Mouse (Mus musculus) kidney, embryonic 16.5 days (tissue): ENCODE measurements around the gene Fndc3b. TPM values are rescaled to one million over a fixed set of nuclear protein-coding genes. Genes with fewer than 3 reads are reported as not detected.

Experiments used
- ATAC-seq: fragments of 200-750 bp; cut with Nextera tagmentation; 2 replicates; pipeline ENCODE4 v1.8.0; 2017; ENCODE audit warnings: moderate TSS enrichment; ENCODE audit not compliant: low FRiP score, low TSS enrichment
- H3K27ac ChIP-seq: fragments of 300-500 bp; sonication (generic); 2 replicates; pipeline ENCODE4 v1.5.1; 2014; ENCODE audit warnings: low read length
- H3K27me3 ChIP-seq: fragments of 300-500 bp; sonication (generic); 2 replicates; pipeline ENCODE4 v1.6.1; 2014; ENCODE audit warnings: low read length, control low read depth, mixed read lengths; ENCODE audit not compliant: insufficient read depth
- H3K36me3 ChIP-seq: fragments of 300-500 bp; sonication (generic); 2 replicates; pipeline ENCODE4 v1.6.1; 2014; ENCODE audit warnings: low read length, control low read depth, mixed read lengths; ENCODE audit not compliant: insufficient read depth
- H3K4me1 ChIP-seq: fragments of 300-500 bp; sonication (generic); 2 replicates; pipeline ENCODE4 v1.6.1; 2014; ENCODE audit warnings: low read length, control low read depth, mixed read lengths; ENCODE audit not compliant: insufficient read depth
- H3K4me2 ChIP-seq: fragments of 300-500 bp; sonication (generic); replicated peaks from 2 replicates; pipeline ENCODE4 v1.6.1; 2014; ENCODE audit warnings: low read depth, low read length
- H3K4me3 ChIP-seq: fragments of 300-500 bp; sonication (generic); 2 replicates; pipeline ENCODE4 v1.5.1; 2014; ENCODE audit warnings: mild to moderate bottlenecking, low read length
- H3K9ac ChIP-seq: fragments of 300-500 bp; sonication (generic); replicated peaks from 2 replicates; pipeline ENCODE4 v1.6.1; 2014; ENCODE audit warnings: low read length
- H3K9me3 ChIP-seq: fragments of 300-500 bp; sonication (generic); 2 replicates; pipeline ENCODE4 v1.6.1; 2016; ENCODE audit warnings: low read length, control low read depth
- WGBS: fragments of 180-500 bp; shearing (Covaris S2); extraction: QIAGEN DNeasy Blood & Tissue Kit; methylation state at CpG from one replicate; pipeline ENCODE4 v1.1.7; 2014; 5-methylcytosine and 5-hydroxymethylcytosine counted together
- polyA plus RNA-seq: library from polyadenylated mRNA; unstranded; fragments of >200 nt; fragmentation: Nextera tagmentation; extraction: Ambion mirVana; gene quantifications from 2 replicates; pipeline ENCODE4 v1.2.1, GENCODE M21; 2015

Gene Fndc3b
- polyA plus RNA-seq, 1 experiment from 2014 or later: 30.4 TPM

DNA sequence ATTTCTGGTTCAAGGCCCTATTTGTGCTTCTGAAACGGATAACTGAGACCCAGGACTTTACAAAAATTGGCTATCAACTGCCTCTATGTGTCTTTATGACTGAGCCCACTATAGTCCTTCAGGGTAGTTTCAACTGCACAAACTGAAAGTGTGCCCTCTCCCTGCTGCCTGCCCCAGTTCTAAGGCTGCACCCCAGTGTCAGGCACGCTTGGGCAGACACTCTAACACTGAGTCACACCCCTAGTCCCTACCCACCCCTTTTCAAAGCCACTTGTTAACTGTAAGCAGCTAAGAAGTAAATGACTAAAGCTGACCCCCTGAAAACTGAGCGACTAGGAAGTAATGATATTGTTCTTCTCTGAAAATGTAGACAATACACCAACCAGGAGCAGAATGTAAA is 176.9 kb downstream of the Fndc3b start:
- no peak overlapping the region for H3K4me2 ChIP-seq
- H3K36me3 ChIP-seq: peaks cover 39% of the 10 kb centered on the region

DNA sequence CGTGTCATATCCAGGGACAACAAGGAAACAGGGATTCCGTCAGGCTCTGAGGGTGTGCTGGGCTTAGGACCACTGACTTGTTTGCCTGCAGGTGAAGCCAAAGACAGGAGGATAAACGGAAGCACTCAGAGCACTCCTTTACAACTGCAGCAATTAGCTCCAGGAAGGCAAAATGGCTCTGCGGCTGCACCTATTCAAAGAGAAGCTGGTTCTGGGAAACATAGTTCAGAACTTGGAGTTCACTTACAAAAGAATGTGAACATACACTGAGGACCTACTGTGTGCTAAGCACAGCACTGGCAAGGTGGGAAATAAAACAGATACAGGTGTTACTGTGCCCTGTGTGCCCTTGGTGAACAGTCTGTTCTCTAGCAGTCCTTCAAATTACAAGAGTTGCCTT is 177.4 kb downstream of the Fndc3b start:
- Histone ChIP-seq H3K9me3 (no peaks in the 10 kb centered on the region), H3K4me2 (no peak overlapping the region), H3K27me3 (no peaks in the 10 kb centered on the region), H3K27ac (no peak overlapping the region), H3K4me1 (no peaks in the 10 kb centered on the region), H3K9ac (no peak overlapping the region), H3K4me3 (no peak overlapping the region), H3K36me3 (peaks cover 43% of the 10 kb centered on the region)
- no peak for ATAC-seq
- 74% methylated on average over 4 of the region's 4 CpGs for WGBS

More for the DNA sequence above, 176.9 kb downstream of the Fndc3b start:
- no peak for ATAC-seq
- Histone ChIP-seq H3K27me3 (no peaks in the 10 kb centered on the region), H3K9ac (no peak overlapping the region), H3K27ac (no peak overlapping the region), H3K9me3 (no peaks in the 10 kb centered on the region), H3K4me1 (no peaks in the 10 kb centered on the region), H3K4me3 (no peak overlapping the region)
- 74% methylated on average over 3 of the region's 3 CpGs for WGBS

DNA sequence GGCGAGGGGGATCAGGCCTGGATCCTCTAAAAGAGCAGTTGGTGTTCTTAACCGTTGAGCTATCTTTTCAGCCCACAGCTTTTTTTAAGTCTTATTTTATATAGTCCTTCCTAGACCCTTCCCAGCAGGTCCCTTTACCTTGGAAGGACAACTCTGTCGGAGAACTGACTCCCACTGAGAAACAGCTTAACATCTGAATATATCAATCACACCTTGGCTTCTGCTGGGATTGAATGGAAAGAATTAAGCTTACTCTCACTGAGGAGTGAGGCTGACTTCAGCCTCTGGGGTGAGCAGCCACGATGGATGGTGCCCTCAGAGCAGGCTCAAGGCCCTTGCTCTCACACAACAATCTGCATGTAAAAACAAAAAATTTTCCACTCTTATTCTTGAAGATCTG is 179.1 kb downstream of the Fndc3b start:
- H3K4me1 ChIP-seq: no peaks in the 10 kb centered on the region
- no peaks in the 10 kb centered on the region for H3K27me3 ChIP-seq
- H3K9me3 ChIP-seq: no peaks in the 10 kb centered on the region
- H3K9ac ChIP-seq: no peak overlapping the region
- peaks cover 37% of the 10 kb centered on the region for H3K36me3 ChIP-seq
- no peak overlapping the region for H3K4me2 ChIP-seq
- 65% methylated on average over 4 of the region's 4 CpGs for WGBS
- no peak overlapping the region for H3K27ac ChIP-seq
- no peak overlapping the region for H3K4me3 ChIP-seq
- no peak for ATAC-seq

GRCm38 (mm10) chr3:27530370-27530769 is 180.7 kb downstream of the Fndc3b start:
- Histone ChIP-seq H3K9ac (no peak overlapping the region), H3K9me3 (no peaks in the 10 kb centered on the region), H3K4me3 (no peak overlapping the region), H3K4me1 (no peaks in the 10 kb centered on the region), H3K27ac (no peak overlapping the region), H3K4me2 (no peak overlapping the region), H3K27me3 (no peaks in the 10 kb centered on the region), H3K36me3 (peaks cover 32% of the 10 kb centered on the region)
- WGBS: 71% methylated on average over 7 of the region's 7 CpGs
- ATAC-seq: no peak

- peaks cover 32% of the 10 kb centered on the region for H3K36me3 ChIP-seq
- H3K4me2 ChIP-seq: no peak overlapping the region
- H3K4me3 ChIP-seq: no peak overlapping the region
- ATAC-seq: no peak
- no peaks in the 10 kb centered on the region for H3K27me3 ChIP-seq
- H3K9ac ChIP-seq: no peak overlapping the region
- H3K4me1 ChIP-seq: no peaks in the 10 kb centered on the region
- WGBS: 61% methylated on average over 14 of the region's 14 CpGs
- H3K27ac ChIP-seq: no peak overlapping the region
- no peaks in the 10 kb centered on the region for H3K9me3 ChIP-seq
These were observed 181.7 kb downstream of the Fndc3b start for GRCm38 (mm10) chr3:27529221-27530051.

DNA sequence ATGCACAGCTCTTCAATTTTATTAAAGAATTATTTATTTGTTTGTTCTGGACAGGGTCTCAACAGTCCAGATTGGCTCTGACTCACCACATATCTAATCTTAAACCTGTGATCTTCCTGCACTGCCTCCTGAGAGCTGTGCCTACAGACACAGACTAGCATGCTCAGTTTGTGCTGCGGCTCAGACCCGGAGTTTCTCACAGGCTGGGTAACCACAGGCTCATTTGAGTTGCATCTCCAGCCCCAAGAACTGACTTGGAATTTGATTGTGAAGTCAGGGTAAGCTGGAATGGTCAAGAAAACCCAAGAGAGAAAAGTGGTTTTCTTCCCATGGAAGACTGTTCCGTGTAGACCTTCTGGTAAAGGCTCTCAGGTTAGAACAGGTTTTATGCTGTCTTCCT is 184.1 kb downstream of the Fndc3b start:
- H3K4me2 ChIP-seq: no peak overlapping the region
- no peaks in the 10 kb centered on the region for H3K27me3 ChIP-seq
- no peak for ATAC-seq
- no peak overlapping the region for H3K9ac ChIP-seq
- 85% methylated on average over 3 of the region's 3 CpGs for WGBS
- no peak overlapping the region for H3K27ac ChIP-seq
- no peak overlapping the region for H3K4me3 ChIP-seq
- no peaks in the 10 kb centered on the region for H3K4me1 ChIP-seq
- no peaks in the 10 kb centered on the region for H3K9me3 ChIP-seq
- H3K36me3 ChIP-seq: peaks cover 23% of the 10 kb centered on the region

- H3K27me3 ChIP-seq: no peaks in the 10 kb centered on the region
- peaks cover 4% of the 10 kb centered on the region; the same call in 1 of the 2 replicates for H3K36me3 ChIP-seq
- 73% methylated on average over 12 of the region's 12 CpGs for WGBS
- H3K9me3 ChIP-seq: no peaks in the 10 kb centered on the region
- H3K9ac ChIP-seq: no peak overlapping the region
- 0 out of 2 replicates have a peak, but pooled peaks cover 3% of the 10 kb centered on the region for H3K4me1 ChIP-seq
- H3K4me2 ChIP-seq: no peak overlapping the region
- no peak overlapping the region for H3K27ac ChIP-seq
- H3K4me3 ChIP-seq: no peak overlapping the region
- no peak for ATAC-seq
These were observed 187.8 kb downstream of the Fndc3b start for GRCm38 (mm10) chr3:27523176-27523936.

GRCm38 (mm10) chr3:27520391-27520790 is 190.7 kb downstream of the Fndc3b start:
- Histone ChIP-seq H3K27me3 (no peaks in the 10 kb centered on the region), H3K4me3 (no peak overlapping the region), H3K9ac (no peak overlapping the region), H3K9me3 (no peaks in the 10 kb centered on the region), H3K4me2 (no peak overlapping the region), H3K36me3 (no peaks in the 10 kb centered on the region), H3K27ac (no peak overlapping the region), H3K4me1 (0 out of 2 replicates have a peak, but pooled peaks cover 3% of the 10 kb centered on the region)
- WGBS: 56% methylated on average over 6 of the region's 6 CpGs
- ATAC-seq: no peak

DNA sequence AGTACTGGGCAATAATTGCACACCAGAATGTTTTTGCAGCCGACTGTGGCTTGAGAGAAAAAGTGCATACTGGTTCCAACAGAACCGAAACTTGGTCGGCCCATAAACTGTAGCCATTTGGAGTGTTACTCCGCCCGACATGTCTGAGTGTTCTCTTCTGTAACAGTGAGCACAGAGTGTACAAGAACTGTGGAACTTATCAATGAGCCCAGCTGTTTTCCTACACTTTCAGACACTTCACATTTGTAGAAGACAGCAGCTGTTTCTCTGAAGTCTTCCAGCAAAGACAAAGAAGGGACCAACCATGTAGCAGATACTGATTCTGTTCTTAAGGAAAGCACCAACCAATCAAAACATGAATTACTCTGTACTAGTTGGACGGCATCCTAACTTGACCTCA is 191.6 kb downstream of the Fndc3b start:
- 89% methylated on average over 6 of the region's 6 CpGs for WGBS
- H3K9me3 ChIP-seq: no peaks in the 10 kb centered on the region
- H3K27ac ChIP-seq: no peak overlapping the region
- ATAC-seq: no peak
- H3K9ac ChIP-seq: no peak overlapping the region
- no peaks in the 10 kb centered on the region for H3K36me3 ChIP-seq
- H3K4me1 ChIP-seq: 0 out of 2 replicates have a peak, but pooled peaks cover 3% of the 10 kb centered on the region
- H3K4me2 ChIP-seq: no peak overlapping the region
- H3K4me3 ChIP-seq: no peak overlapping the region
- no peaks in the 10 kb centered on the region for H3K27me3 ChIP-seq

GRCm38 (mm10) chr3:27518935-27519334 is 192.2 kb downstream of the Fndc3b start:
- Histone ChIP-seq H3K27ac (no peak overlapping the region), H3K36me3 (no peaks in the 10 kb centered on the region), H3K27me3 (no peaks in the 10 kb centered on the region), H3K4me2 (no peak overlapping the region), H3K4me3 (no peak overlapping the region), H3K9me3 (no peaks in the 10 kb centered on the region), H3K9ac (no peak overlapping the region), H3K4me1 (0 out of 2 replicates have a peak, but pooled peaks cover 3% of the 10 kb centered on the region)
- WGBS: 81% methylated on average over 9 of the region's 9 CpGs
- no peak; the same call in 1 of the 2 replicates for ATAC-seq
